Mouse (Mus musculus): ENCODE data around the gene Xirp1. TPM values are rescaled to one million over a fixed set of nuclear protein-coding genes. Genes with fewer than 3 reads are reported as not detected.

Xirp1 gene
- polyA plus RNA-seq, 1 experiment from 2014 or later = 0.17 TPM

GRCm38 (mm10) chr9:119985881-119986574, 37.4 kb downstream of the Xirp1 start:
- no peak overlapping the region for H3K4me2 ChIP-seq

DNA sequence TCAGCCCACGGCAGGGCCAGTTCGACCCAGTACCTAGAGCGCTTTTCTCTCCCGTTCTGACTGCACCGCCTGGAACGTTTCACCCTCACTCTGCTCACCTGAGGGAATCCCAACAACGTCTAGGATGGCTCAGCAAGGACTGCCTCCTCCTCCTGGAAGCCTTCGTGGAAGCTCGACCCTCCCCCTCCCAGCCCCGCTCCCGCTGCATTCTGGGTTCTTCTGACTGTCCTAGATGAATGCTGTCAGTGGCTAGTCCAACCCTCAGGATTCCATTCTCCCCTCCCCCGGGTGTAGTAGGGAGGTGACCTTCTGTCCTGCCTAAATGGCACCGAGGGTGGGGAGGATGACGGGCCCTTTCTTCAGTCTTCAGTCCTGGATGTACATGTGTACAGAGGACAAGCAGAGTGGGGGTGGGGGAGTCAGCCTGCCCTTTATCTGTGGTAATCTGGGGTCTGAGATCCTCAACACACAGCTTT, 38.8 kb downstream of the Xirp1 start, which contains the start of gene Csrnp1:
Gene Csrnp1 (minus strand): TSS at position 123 of the 476 bp plus-strand sequence.
- Histone ChIP-seq H3K4me3 (replicated peaks) (peak within 1 kb of the TSS; percentile 66), H3K9me3 (replicated peaks) (no peaks in the 10 kb centered on the region), H3K27ac (replicated peaks) (peak within 1 kb of the TSS; percentile 76), H3K4me2 (peak within 1 kb of the TSS; percentile 81), H3K9ac (peak within 1 kb of the TSS; percentile 61), H3K36me3 (replicated peaks) (no peaks in the 10 kb centered on the region), H3K27me3 (peaks cover 51% of the 10 kb centered on the region), H3K4me1 (replicated peaks) (peaks cover 51% of the 10 kb centered on the region)
- ATAC-seq (ENCODE audit: insufficient read depth) = no peak
- WGBS (ENCODE audit: insufficient replicate concordance) = 14% methylated on average over 14 of the region's 14 CpGs

More at GRCm38 (mm10) chr9:119985881-119986574, 37.4 kb downstream of the Xirp1 start:
- Histone ChIP-seq H3K36me3 (replicated peaks) (no peaks in the 10 kb centered on the region), H3K4me1 (replicated peaks) (peaks cover 38% of the 10 kb centered on the region), H3K27me3 (peaks cover 51% of the 10 kb centered on the region), H3K9ac (no peak overlapping the region), H3K27ac (replicated peaks) (no peak overlapping the region), H3K9me3 (replicated peaks) (no peaks in the 10 kb centered on the region), H3K4me3 (replicated peaks) (no peak overlapping the region)
- no peak for ATAC-seq (ENCODE audit: insufficient read depth)
- 68% methylated on average over 10 of the region's 10 CpGs for WGBS (ENCODE audit: insufficient replicate concordance)

DNA sequence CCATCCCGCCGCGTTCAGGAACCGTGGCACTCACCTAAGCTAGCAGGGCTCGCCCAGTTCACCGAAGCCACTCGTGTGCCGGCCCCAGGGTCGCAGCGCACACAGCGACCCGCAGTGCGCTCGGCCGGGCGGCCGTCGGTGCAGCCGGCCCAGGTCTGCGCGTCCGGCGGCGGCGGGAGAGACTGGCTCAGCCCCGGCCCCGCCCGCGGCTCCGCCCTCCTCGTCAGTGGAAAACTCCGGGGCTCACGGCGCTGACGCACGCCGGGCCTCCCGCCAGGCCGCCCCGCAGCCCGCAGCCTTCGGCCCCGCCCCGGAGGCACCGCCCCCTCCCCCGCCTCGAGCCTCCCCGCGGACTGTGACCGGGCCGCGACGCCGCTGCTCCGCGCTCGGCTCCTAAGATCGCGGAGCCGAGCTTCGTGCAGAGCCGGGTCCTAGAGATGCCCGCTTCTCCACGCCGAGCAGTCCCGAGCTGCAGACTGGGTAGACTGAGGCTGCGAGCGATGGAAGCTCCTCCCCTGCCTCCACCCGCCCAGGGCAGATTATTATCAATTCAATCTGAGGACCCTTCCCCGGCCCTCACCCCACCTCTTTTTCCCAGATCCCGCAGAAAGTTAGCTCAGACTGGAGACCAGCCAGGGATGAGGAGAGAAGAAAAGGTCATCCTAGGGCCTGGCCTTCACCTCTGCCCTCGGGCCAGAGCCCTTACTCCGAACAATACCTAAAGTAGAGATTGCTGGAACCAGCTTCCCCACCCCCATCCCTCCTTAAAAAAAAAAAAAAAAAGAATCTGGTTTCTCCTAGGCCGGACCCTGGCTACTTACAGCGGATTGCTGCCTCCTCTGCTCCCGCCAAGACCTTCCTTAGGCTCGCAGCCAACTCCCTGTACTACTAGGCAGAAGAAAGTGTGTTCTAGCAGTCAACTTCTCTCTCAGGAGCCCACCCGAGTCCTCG, 39.5 kb downstream of the Xirp1 start:
- H3K27me3 ChIP-seq = peaks cover 51% of the 10 kb centered on the region
- ATAC-seq (ENCODE audit: insufficient read depth) = peak; percentile 73
- peak overlapping the region; percentile 76 for H3K27ac ChIP-seq (replicated peaks)
- peak overlapping the region; percentile 61 for H3K9ac ChIP-seq
- H3K4me3 ChIP-seq (replicated peaks) = peak overlapping the region; percentile 66
- no peaks in the 10 kb centered on the region for H3K36me3 ChIP-seq (replicated peaks)
- H3K4me2 ChIP-seq = peak overlapping the region; percentile 81
- no peaks in the 10 kb centered on the region for H3K9me3 ChIP-seq (replicated peaks)
- WGBS (ENCODE audit: insufficient replicate concordance) = 2% methylated on average over 78 of the region's 79 CpGs
- H3K4me1 ChIP-seq (replicated peaks) = peaks cover 57% of the 10 kb centered on the region

DNA sequence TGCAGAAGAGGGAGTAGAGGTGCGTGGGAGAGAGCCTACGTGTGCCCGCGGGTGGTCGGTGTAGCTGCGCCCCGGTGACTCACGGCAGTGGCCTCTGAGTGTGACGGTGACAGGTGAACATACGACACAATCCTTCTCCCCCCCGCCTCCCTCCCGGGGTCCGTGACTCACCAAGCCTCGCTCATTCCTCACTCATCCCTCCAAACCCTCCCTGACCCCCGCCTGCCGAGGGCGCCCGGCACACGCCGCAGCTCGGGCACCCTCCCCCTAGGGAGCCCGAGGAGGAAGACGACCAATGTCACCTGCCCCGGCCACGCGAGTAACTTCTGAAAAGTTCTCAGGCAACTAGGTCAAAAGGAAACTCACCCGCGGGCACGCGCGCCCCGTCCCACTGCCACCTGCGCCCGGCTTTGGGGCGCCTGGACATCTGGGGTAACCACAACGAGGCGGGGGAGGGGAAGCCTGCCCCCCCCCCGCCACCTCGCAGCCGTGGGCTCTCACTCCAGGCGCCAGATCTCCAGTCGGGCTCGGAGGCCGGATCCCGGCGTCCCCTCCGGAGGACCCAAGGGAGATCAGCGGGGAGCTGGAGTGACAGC, 40.3 kb downstream of the Xirp1 start:
- no peaks in the 10 kb centered on the region for H3K9me3 ChIP-seq (replicated peaks)
- H3K9ac ChIP-seq = peak overlapping the region; percentile 61
- peak overlapping the region; percentile 66 for H3K4me3 ChIP-seq (replicated peaks)
- H3K4me2 ChIP-seq = peak overlapping the region; percentile 81
- H3K27ac ChIP-seq (replicated peaks) = peak overlapping the region; percentile 76
- H3K36me3 ChIP-seq (replicated peaks) = no peaks in the 10 kb centered on the region
- WGBS (ENCODE audit: insufficient replicate concordance) = under 1% methylated on average over 48 of the region's 48 CpGs
- H3K27me3 ChIP-seq = peaks cover 51% of the 10 kb centered on the region
- ATAC-seq (ENCODE audit: insufficient read depth) = peak; percentile 3
- H3K4me1 ChIP-seq (replicated peaks) = peaks cover 65% of the 10 kb centered on the region

- ATAC-seq (ENCODE audit: insufficient read depth) = peak; percentile 19
- Histone ChIP-seq H3K4me2 (peak overlapping the region; percentile 81), H3K9me3 (replicated peaks) (no peaks in the 10 kb centered on the region), H3K4me1 (replicated peaks) (peaks cover 72% of the 10 kb centered on the region), H3K9ac (peak overlapping the region; percentile 61; the same call in 1 of the 2 replicates), H3K36me3 (replicated peaks) (no peaks in the 10 kb centered on the region), H3K27me3 (peaks cover 51% of the 10 kb centered on the region), H3K4me3 (replicated peaks) (peak overlapping the region; percentile 66), H3K27ac (replicated peaks) (peak overlapping the region; percentile 79)
- WGBS (ENCODE audit: insufficient replicate concordance) = under 1% methylated on average over 11 of the region's 11 CpGs
Observed at GRCm38 (mm10) chr9:119982241-119982811, 41.1 kb downstream of the Xirp1 start.

- Histone ChIP-seq H3K4me1 (replicated peaks) (peaks cover 80% of the 10 kb centered on the region), H3K9me3 (replicated peaks) (no peaks in the 10 kb centered on the region), H3K4me3 (replicated peaks) (peak overlapping the region; percentile 66), H3K36me3 (replicated peaks) (no peaks in the 10 kb centered on the region), H3K27ac (replicated peaks) (peak overlapping the region; percentile 79), H3K27me3 (peaks cover 47% of the 10 kb centered on the region), H3K9ac (no peak overlapping the region), H3K4me2 (peak overlapping the region; percentile 81)
- peak; percentile 22 for ATAC-seq (ENCODE audit: insufficient read depth)
- WGBS (ENCODE audit: insufficient replicate concordance) = 3% methylated on average over 16 of the region's 16 CpGs
Observed at GRCm38 (mm10) chr9:119981183-119982179, 41.9 kb downstream of the Xirp1 start.

GRCm38 (mm10) chr9:119980770-119981182, 42.6 kb downstream of the Xirp1 start:
- no peak for ATAC-seq (ENCODE audit: insufficient read depth)
- 5% methylated on average over 4 of the region's 4 CpGs for WGBS (ENCODE audit: insufficient replicate concordance)

DNA sequence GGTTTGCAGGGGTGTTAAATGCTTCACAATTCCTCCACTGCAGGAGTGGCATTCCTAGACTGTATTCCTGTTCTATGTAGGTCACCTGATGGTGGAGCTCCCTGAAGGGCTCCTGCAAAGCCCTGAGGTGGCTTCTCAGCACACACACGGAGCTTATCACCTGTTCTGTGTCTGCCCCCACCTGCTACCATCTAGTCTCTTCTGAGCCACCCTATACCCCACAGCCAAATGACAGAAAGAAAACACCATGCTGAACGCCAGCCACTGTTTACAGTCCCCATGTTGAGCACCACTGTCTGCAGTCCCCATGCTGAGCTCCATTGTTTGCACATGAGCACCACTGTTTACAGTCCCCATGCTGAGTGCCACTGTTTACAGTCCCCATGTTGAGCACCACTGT, 43.6 kb downstream of the Xirp1 start:
- Histone ChIP-seq H3K27me3 (peaks cover 33% of the 10 kb centered on the region), H3K4me3 (replicated peaks) (no peak overlapping the region), H3K4me2 (no peak overlapping the region), H3K36me3 (replicated peaks) (0 out of 2 replicates have a peak, but pooled peaks cover 5% of the 10 kb centered on the region), H3K9me3 (replicated peaks) (no peaks in the 10 kb centered on the region), H3K4me1 (replicated peaks) (peaks cover 81% of the 10 kb centered on the region), H3K9ac (no peak overlapping the region), H3K27ac (replicated peaks) (no peak overlapping the region)
- ATAC-seq (ENCODE audit: insufficient read depth) = no peak
- WGBS (ENCODE audit: insufficient replicate concordance) = 33% methylated on average over 2 of the region's 2 CpGs

More at GRCm38 (mm10) chr9:119980770-119981182, 42.6 kb downstream of the Xirp1 start:
- H3K4me3 ChIP-seq (replicated peaks) = peak overlapping the region; percentile 66
- H3K9ac ChIP-seq = no peak overlapping the region
- H3K4me1 ChIP-seq (replicated peaks) = peaks cover 82% of the 10 kb centered on the region
- no peaks in the 10 kb centered on the region for H3K9me3 ChIP-seq (replicated peaks)
- peak overlapping the region; percentile 81 for H3K4me2 ChIP-seq
- peaks cover 44% of the 10 kb centered on the region for H3K27me3 ChIP-seq
- peak overlapping the region; percentile 79 for H3K27ac ChIP-seq (replicated peaks)
- H3K36me3 ChIP-seq (replicated peaks) = no peaks in the 10 kb centered on the region

GRCm38 (mm10) chr9:119978811-119979441, 44.5 kb downstream of the Xirp1 start:
- Histone ChIP-seq H3K9ac (no peak overlapping the region), H3K4me1 (replicated peaks) (peaks cover 73% of the 10 kb centered on the region), H3K4me2 (peak overlapping the region; percentile 44), H3K4me3 (replicated peaks) (no peak overlapping the region), H3K27ac (replicated peaks) (peak overlapping the region; percentile 48; the same call in 1 of the 2 replicates), H3K27me3 (peaks cover 25% of the 10 kb centered on the region), H3K36me3 (replicated peaks) (peaks cover 12% of the 10 kb centered on the region), H3K9me3 (replicated peaks) (no peaks in the 10 kb centered on the region)
- WGBS (ENCODE audit: insufficient replicate concordance) = 55% methylated on average over 6 of the region's 6 CpGs
- no peak for ATAC-seq (ENCODE audit: insufficient read depth)
